Mouse (Mus musculus) neural tube, embryonic 13.5 days (tissue): ENCODE measurements around the gene Fam163a. TPM values are rescaled to one million over a fixed set of nuclear protein-coding genes. Genes with fewer than 3 reads are reported as not detected.

Source experiments
- ATAC-seq: fragments of 200-750 bp; cut with Nextera tagmentation; 2 replicates; pipeline ENCODE4 v1.8.0; 2017; ENCODE audit warnings: low read depth, mild to moderate bottlenecking, moderate TSS enrichment, moderate library complexity
- H3K27ac ChIP-seq: fragments of 300-500 bp; sonication (generic); replicated peaks from 2 replicates; pipeline ENCODE4 v1.5.1; 2015; ENCODE audit warnings: moderate library complexity, mild to moderate bottlenecking, inconsistent platforms
- H3K27me3 ChIP-seq: fragments of 300-500 bp; sonication (generic); 2 replicates; pipeline ENCODE4 v1.6.1; 2015; ENCODE audit warnings: mild to moderate bottlenecking, inconsistent platforms
- H3K36me3 ChIP-seq: fragments of 300-500 bp; sonication (generic); 2 replicates; pipeline ENCODE4 v1.6.1; 2015; ENCODE audit warnings: mild to moderate bottlenecking, inconsistent platforms
- H3K4me1 ChIP-seq: fragments of 300-500 bp; sonication (generic); replicated peaks from 2 replicates; pipeline ENCODE4 v1.6.1; 2015; ENCODE audit warnings: inconsistent platforms
- H3K4me2 ChIP-seq: fragments of 300-500 bp; sonication (generic); 2 replicates; pipeline ENCODE4 v1.6.1; 2015; ENCODE audit warnings: inconsistent platforms, mild to moderate bottlenecking, moderate library complexity
- H3K4me3 ChIP-seq: fragments of 300-500 bp; sonication (generic); 2 replicates; pipeline ENCODE4 v1.5.1; 2015; ENCODE audit warnings: mild to moderate bottlenecking, inconsistent platforms
- H3K9ac ChIP-seq: fragments of 300-500 bp; sonication (generic); 2 replicates; pipeline ENCODE4 v1.6.1; 2015; ENCODE audit warnings: moderate library complexity, mild to moderate bottlenecking, inconsistent platforms
- H3K9me3 ChIP-seq: fragments of 300-500 bp; sonication (generic); 2 replicates; pipeline ENCODE4 v1.6.1; 2016; ENCODE audit warnings: inconsistent platforms
- WGBS: fragments of 180-500 bp; shearing (Covaris S2); methylation state at CpG from one replicate; pipeline ENCODE4 v1.1.7; 2015; 5-methylcytosine and 5-hydroxymethylcytosine counted together
- polyA plus RNA-seq: library from polyadenylated mRNA; unstranded; fragments of >200 nt; fragmentation: Nextera tagmentation; extraction: Ambion mirVana; gene quantifications from 2 replicates; pipeline ENCODE4 v1.2.1, GENCODE M21; 2015

The Fam163a gene
- polyA plus RNA-seq, 1 experiment from 2014 or later = 7.2 TPM

DNA sequence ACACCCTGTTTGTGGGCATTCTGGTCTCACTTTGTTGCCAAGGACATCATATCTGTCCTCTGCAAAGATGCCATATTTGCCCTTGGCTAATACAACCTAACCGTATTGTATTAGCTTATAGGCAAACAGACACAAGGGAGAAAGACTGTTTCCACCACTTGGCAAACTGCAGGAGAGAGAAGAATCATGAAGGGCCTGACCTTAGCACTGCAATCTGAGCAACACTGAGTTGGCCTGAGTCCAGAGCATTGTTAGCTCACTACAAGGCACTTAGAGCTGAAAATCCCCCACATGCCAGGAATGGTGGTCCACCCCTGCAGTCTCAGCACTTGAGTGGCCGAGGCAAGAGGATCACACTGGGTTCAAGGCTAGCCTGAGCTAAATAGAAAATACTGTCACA, 13.7 kb upstream of the Fam163a start:
- Histone ChIP-seq H3K4me3 (no peak overlapping the region), H3K36me3 (no peaks in the 10 kb centered on the region), H3K27me3 (no peaks in the 10 kb centered on the region), H3K4me1 (peaks cover 14% of the 10 kb centered on the region), H3K9me3 (no peaks in the 10 kb centered on the region), H3K9ac (no peak overlapping the region), H3K27ac (no peak overlapping the region), H3K4me2 (no peak overlapping the region)
- WGBS = 88% methylated on average over 2 of the region's 2 CpGs
- ATAC-seq = no peak

DNA sequence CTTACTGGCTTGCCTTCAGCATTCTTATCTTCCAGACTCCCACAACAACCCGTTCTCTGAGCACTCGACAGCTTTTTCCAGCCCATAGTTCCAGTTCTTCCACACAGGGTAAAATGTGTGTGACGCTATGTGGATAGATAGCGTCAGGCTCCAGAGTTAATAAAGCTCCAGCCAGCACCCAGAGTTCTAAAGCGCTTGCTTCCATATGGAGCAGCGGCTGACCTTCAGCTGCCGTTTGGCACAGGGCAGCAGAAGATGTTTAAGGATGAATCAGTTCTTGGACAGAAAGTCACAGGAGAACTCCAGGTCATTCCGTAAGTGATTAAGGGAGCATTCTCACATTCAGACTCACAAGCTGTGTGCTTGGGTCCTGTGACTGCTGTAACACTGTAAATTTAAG, 13.1 kb upstream of the Fam163a start:
- no peak overlapping the region for H3K9ac ChIP-seq
- H3K9me3 ChIP-seq = no peaks in the 10 kb centered on the region
- H3K36me3 ChIP-seq = no peaks in the 10 kb centered on the region
- H3K4me2 ChIP-seq = no peak overlapping the region
- H3K27ac ChIP-seq = no peak overlapping the region
- ATAC-seq = no peak
- H3K27me3 ChIP-seq = no peaks in the 10 kb centered on the region
- WGBS = 80% methylated on average over 8 of the region's 8 CpGs
- H3K4me1 ChIP-seq = peaks cover 11% of the 10 kb centered on the region
- no peak overlapping the region for H3K4me3 ChIP-seq

DNA sequence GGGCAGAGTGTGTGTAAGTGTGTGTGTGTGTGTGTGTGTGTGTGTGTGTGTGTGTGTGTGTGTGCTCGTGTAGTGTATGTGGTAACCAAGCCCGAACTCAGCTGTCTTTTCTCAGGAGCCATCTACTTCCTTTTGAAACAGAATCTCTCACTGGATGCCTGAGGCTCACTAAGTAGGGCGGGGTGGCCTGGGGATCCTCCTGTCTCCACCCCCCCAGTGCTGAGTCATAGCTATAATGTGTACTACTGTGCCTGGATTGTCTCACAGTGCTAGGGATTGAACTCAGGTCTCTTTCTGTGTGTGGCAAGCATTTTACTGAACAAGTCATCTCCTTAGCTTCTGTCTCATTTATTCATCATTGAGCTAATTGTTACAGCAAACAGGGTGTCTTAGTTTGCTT, 12.6 kb upstream of the Fam163a start:
- Histone ChIP-seq H3K27me3 (no peaks in the 10 kb centered on the region), H3K9me3 (no peaks in the 10 kb centered on the region), H3K4me2 (no peak overlapping the region), H3K36me3 (no peaks in the 10 kb centered on the region), H3K4me1 (peaks cover 6% of the 10 kb centered on the region), H3K27ac (no peak overlapping the region), H3K4me3 (no peak overlapping the region), H3K9ac (no peak overlapping the region)
- WGBS = 59% methylated on average over 3 of the region's 3 CpGs
- no peak for ATAC-seq

DNA sequence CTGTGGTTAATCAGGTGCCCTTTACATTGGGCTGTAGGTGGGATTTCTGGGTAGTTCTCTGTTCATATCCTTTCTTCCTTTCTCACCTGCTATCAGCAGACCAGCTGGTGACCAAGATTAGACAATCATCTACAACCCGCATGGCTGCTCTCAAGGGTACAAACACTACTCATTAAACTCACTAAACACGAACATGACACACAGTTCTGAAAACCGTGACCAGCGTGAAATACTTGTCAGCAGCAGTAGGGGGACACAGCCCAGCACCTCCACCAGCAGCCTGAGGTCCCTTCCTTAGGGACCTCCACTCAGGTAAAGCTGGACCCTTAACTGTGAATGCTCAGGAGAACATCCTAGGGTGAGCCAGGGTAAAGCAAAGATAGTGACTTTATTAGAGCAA, 11.4 kb upstream of the Fam163a start:
- H3K4me3 ChIP-seq = no peak overlapping the region
- no peaks in the 10 kb centered on the region for H3K27me3 ChIP-seq
- H3K27ac ChIP-seq = no peak overlapping the region
- no peak overlapping the region for H3K4me2 ChIP-seq
- 68% methylated on average over 4 of the region's 4 CpGs for WGBS
- H3K9ac ChIP-seq = no peak overlapping the region
- no peaks in the 10 kb centered on the region for H3K4me1 ChIP-seq
- no peaks in the 10 kb centered on the region for H3K9me3 ChIP-seq
- H3K36me3 ChIP-seq = no peaks in the 10 kb centered on the region
- 0 out of 2 replicates have a peak, but pooled peaks have one; percentile 16 for ATAC-seq

DNA sequence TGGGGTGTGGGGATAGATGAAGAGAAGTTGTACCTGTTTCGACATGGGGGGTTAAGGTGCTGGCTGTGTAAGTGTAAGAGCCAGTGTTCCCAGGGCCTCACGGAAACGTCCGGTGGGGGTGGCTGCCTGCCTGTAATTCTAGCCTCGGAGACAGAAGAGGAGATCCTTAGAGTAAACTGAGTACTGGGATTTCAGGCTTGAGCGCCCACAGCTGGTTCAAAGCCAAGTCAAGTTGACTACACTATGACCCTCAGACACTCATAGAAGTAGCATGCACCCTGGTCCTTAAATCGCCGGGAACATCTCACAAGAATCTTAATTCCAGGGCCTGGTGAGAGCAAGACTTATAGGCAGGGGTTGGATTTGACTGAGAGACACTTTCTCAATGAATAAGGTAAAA, 9.8 kb upstream of the Fam163a start:
- Histone ChIP-seq H3K4me1 (no peaks in the 10 kb centered on the region), H3K9ac (no peak overlapping the region), H3K4me3 (no peak overlapping the region), H3K27me3 (no peaks in the 10 kb centered on the region), H3K9me3 (no peaks in the 10 kb centered on the region), H3K27ac (no peak overlapping the region), H3K4me2 (no peak overlapping the region), H3K36me3 (no peaks in the 10 kb centered on the region)
- no peak for ATAC-seq
- 86% methylated on average over 8 of the region's 8 CpGs for WGBS

DNA sequence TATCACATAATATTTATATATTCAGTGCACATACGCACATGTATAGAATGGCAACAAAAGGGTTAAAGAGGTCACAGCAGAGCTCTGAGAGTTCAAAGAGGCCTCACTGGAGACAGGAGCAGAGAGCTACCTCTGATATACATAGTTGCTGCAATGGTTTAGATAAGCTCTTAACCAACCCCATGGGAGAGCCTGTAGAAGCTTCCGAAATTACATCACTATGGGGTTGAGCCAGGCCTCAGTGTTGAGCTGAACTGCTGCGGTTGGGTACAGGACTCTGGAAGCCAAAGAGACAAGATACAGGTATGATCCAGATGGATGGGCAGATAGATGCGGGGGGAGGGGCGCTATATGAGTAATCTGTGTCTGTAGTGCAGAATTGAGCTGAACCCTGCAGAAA, 8.1 kb upstream of the Fam163a start:
- Histone ChIP-seq H3K36me3 (no peaks in the 10 kb centered on the region), H3K4me2 (no peak overlapping the region), H3K9me3 (no peaks in the 10 kb centered on the region), H3K27me3 (no peaks in the 10 kb centered on the region), H3K9ac (no peak overlapping the region), H3K27ac (no peak overlapping the region), H3K4me1 (no peaks in the 10 kb centered on the region), H3K4me3 (no peak overlapping the region)
- WGBS = 91% methylated on average over 5 of the region's 5 CpGs
- no peak for ATAC-seq

DNA sequence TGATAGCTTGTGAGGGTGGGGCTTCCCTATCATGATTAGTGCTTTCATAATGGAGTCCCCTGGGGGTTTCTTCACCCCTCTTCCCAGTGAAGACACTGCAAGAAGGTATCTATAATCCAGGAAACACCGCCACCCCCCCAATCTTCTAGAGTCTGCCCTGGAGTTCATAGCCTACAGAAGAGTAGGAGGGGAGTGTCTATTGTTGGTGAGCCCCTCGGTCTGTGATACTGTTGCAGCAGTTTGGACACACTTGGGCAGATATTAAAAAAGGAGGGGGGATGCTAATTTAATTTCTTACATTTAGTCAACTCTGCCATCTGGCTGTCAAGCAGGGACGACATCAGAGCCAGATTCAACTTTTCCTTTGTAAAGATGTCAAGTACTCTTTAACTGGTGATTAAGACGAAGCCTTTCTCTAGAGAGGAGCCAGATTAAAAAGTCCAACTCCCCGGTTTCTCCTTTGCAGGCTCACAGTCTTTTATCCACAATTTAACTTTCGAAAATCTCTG, 7.0 kb upstream of the Fam163a start:
- no peak for ATAC-seq

DNA sequence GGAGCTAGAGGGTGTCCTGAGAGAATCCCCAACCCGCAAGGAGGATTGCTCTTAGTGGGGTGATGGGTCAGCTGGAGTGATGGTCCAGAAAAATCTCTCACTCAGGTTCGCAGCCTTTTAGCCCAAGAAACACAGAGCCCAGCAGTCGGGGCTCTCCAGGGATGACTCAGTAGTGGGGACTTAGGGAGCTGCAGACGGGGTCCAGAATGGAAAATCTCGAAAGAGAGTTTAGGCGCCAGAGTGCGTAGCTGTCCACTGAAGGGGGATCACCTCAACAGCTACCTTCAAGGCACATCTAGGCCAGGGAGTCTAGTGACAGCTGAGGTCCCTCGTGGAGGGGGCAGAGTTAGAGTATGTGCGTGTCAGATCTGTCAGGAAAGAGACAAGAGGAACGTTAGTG, 338 bp upstream of the Fam163a start:
- Histone ChIP-seq H3K4me1 (peaks cover 31% of the 10 kb centered on the region), H3K9ac (peak overlapping the region; percentile 72), H3K9me3 (no peaks in the 10 kb centered on the region), H3K27me3 (peaks cover 55% of the 10 kb centered on the region), H3K4me2 (peak overlapping the region; percentile 70), H3K4me3 (peak overlapping the region; percentile 42), H3K36me3 (no peaks in the 10 kb centered on the region), H3K27ac (no peak overlapping the region)
- ATAC-seq = peak; percentile 25; the same call in 1 of the 2 replicates
- 18% methylated on average over 10 of the region's 10 CpGs for WGBS

More for the DNA sequence above, 7.0 kb upstream of the Fam163a start:
- Histone ChIP-seq H3K4me1 (no peaks in the 10 kb centered on the region), H3K27me3 (peaks cover 8% of the 10 kb centered on the region), H3K4me2 (no peak overlapping the region), H3K9me3 (no peaks in the 10 kb centered on the region), H3K36me3 (no peaks in the 10 kb centered on the region), H3K9ac (no peak overlapping the region), H3K27ac (no peak overlapping the region), H3K4me3 (no peak overlapping the region)
- 58% methylated on average over 6 of the region's 6 CpGs for WGBS

DNA sequence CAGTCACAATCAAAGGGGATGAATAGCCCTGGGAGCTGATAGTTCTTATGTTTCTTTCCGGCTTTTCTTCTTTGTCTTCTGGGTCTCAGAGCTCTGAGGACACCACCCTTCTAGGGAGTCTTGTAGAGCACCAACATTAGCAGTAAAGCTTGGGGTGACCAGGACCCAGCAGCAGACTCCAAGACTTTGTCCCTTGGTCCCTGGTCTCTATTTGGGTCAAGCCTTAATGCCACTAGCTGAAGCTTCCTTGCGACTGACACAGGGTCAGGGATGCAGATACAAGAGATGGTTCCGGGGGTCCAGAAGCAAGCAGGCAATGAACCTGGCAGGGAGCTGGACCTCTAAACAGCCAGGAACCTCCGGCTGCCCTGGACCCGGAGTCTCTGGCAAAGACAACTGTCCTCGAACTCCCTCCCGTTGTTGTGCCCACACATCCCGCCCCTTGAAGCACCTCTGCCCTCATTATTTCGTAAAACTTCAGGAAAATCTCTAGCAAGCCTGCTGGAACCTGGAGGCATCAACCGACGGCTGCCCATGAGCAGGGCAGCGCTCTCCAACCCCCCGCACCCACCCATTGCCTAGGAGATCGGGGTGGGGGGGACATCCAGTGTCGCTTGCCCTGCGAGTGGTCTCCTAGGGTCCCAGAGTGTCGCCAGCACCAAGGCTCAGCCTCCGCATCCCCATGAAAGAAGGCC, 718 bp downstream of the Fam163a start:
- Histone ChIP-seq H3K27me3 (peaks cover 55% of the 10 kb centered on the region), H3K27ac (peak overlapping the region; percentile 34), H3K4me3 (peak overlapping the region; percentile 42), H3K4me1 (peaks cover 31% of the 10 kb centered on the region), H3K9ac (peak overlapping the region; percentile 72), H3K36me3 (no peaks in the 10 kb centered on the region), H3K4me2 (peak overlapping the region; percentile 70), H3K9me3 (no peaks in the 10 kb centered on the region)
- 5% methylated on average over 18 of the region's 18 CpGs for WGBS
- peak; percentile 68 for ATAC-seq

DNA sequence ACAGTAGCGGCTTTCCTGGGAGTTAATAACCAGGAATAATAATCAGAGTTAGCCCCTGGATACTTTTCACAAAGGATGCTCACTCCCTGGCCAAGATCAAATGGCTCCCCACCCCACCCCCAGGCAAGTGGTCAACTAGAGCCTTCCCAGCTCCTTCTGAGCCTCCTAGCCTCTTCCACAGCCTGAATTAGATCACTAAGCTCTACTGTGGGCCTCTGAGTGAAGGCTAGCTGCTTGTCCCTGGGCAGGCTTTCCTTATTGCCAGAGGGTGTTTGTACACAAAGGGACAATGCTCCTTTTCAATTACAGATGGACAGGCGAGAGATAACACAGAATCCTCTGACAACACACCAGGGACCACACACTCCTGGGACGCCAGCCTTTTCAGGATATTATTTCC, 2.2 kb downstream of the Fam163a start:
- ATAC-seq = no peak
- 23% methylated on average over 3 of the region's 3 CpGs for WGBS
- Histone ChIP-seq H3K27me3 (peaks cover 55% of the 10 kb centered on the region), H3K9me3 (no peaks in the 10 kb centered on the region), H3K4me2 (peak overlapping the region; percentile 70; the same call in 1 of the 2 replicates), H3K4me3 (no peak overlapping the region), H3K9ac (peak overlapping the region; percentile 31; the same call in 1 of the 2 replicates), H3K27ac (peak overlapping the region; percentile 10; the same call in 1 of the 2 replicates), H3K4me1 (peaks cover 31% of the 10 kb centered on the region), H3K36me3 (no peaks in the 10 kb centered on the region)

DNA sequence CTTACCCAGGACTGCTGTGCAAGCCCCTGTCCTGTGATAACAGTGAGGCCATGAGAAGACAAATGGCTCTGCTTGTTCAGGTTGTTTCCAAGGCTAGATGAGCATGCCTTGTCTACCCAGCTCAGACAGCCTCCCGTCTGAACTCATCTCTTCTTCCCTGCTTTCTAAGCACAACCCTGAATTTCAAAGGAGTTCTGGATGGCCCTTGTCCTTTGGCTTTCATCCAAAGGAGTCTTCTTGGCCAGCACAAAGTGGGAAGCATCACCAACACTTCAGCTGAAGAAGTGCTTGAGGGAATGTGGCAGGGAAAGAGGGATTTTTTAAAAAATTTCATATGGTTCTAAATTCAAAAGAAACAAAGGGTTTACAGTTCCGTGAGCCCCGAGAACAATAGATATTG, 3.8 kb downstream of the Fam163a start:
- H3K36me3 ChIP-seq = no peaks in the 10 kb centered on the region
- H3K4me3 ChIP-seq = no peak overlapping the region
- peaks cover 39% of the 10 kb centered on the region for H3K27me3 ChIP-seq
- H3K4me1 ChIP-seq = peaks cover 31% of the 10 kb centered on the region
- no peak overlapping the region for H3K4me2 ChIP-seq
- H3K27ac ChIP-seq = no peak overlapping the region
- 89% methylated on average over 3 of the region's 3 CpGs for WGBS
- no peaks in the 10 kb centered on the region for H3K9me3 ChIP-seq
- no peak overlapping the region for H3K9ac ChIP-seq
- ATAC-seq = no peak

DNA sequence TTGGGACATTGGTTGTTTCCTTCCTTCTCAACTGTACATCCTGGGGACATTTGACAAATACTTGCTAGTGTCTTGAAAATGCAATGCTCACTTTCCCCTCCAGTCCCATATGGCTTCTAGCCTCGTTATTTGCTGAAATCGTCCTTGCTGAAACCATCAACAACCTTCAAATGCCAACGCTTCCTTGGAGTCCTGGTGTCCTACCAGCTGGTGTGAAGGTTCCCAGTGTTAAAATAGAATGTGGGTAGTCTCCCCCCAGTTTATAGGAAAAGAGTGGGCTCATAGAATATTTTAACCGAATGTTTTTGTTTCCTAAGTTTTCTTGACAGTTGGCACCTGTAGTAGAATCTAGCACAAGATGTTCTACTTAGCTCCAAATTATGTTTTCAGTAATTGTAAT, 7.2 kb downstream of the Fam163a start:
- WGBS = 84% methylated on average over 4 of the region's 4 CpGs

DNA sequence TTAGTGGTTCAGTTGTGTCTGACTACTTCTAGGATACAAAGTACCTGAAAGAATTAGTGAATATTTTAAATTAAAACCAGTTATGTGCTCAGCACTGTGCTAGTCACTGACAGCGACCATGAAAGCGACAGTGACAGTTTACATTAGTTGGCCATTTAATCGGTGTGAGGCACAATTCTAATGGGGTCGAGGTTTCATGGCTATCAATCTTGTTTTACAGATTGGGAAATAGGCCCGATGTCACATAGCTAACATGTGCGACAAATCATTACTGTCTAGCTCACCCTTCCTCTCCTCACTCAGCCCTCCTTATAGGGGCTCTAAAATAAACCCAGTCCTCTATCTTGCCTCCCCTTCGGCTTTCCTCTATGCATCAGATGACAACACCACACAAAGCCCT, 11.5 kb downstream of the Fam163a start:
- H3K4me1 ChIP-seq = peaks cover 18% of the 10 kb centered on the region
- no peaks in the 10 kb centered on the region for H3K36me3 ChIP-seq
- H3K9ac ChIP-seq = no peak overlapping the region
- no peak overlapping the region for H3K27ac ChIP-seq
- no peaks in the 10 kb centered on the region for H3K9me3 ChIP-seq
- H3K4me3 ChIP-seq = no peak overlapping the region
- H3K4me2 ChIP-seq = no peak overlapping the region
- WGBS = 31% methylated on average over 7 of the region's 7 CpGs
- ATAC-seq = peak; percentile 59; the same call in 1 of the 2 replicates
- no peaks in the 10 kb centered on the region; the same call in 1 of the 2 replicates for H3K27me3 ChIP-seq

More for the DNA sequence above, 7.2 kb downstream of the Fam163a start:
- no peak for ATAC-seq
- Histone ChIP-seq H3K9ac (no peak overlapping the region), H3K27me3 (peaks cover 5% of the 10 kb centered on the region), H3K27ac (no peak overlapping the region), H3K4me2 (no peak overlapping the region), H3K4me3 (no peak overlapping the region), H3K4me1 (peaks cover 19% of the 10 kb centered on the region), H3K9me3 (no peaks in the 10 kb centered on the region), H3K36me3 (no peaks in the 10 kb centered on the region)
